Mouse (Mus musculus) erythroblast, embryonic 14.5 days (primary cell): ENCODE measurements around the gene Aars2. TPM values are rescaled to one million over a fixed set of nuclear protein-coding genes. Genes with fewer than 3 reads are reported as not detected.

ENCODE experiments used
- H3K27me3 ChIP-seq: 2 replicates; pipeline ENCODE4 v1.6.1; 2012; ENCODE audit warnings: inconsistent platforms; ENCODE audit not compliant: control insufficient read depth
- H3K36me3 ChIP-seq: 2 replicates; pipeline ENCODE4 v1.6.1; 2012; ENCODE audit warnings: mild to moderate bottlenecking, inconsistent platforms; ENCODE audit not compliant: control insufficient read depth
- H3K4me1 ChIP-seq: 2 replicates; pipeline ENCODE4 v1.6.1; 2012; ENCODE audit warnings: inconsistent platforms; ENCODE audit not compliant: control insufficient read depth
- H3K4me3 ChIP-seq: replicated peaks from 2 replicates; pipeline ENCODE3; 2012; ENCODE audit warnings: moderate library complexity, mild to moderate bottlenecking, inconsistent platforms
- H3K9me3 ChIP-seq: 2 replicates; pipeline ENCODE4 v1.6.1; 2012; ENCODE audit warnings: low read length, inconsistent platforms, mixed read lengths; ENCODE audit not compliant: control insufficient read depth
- GATA1 ChIP-seq: IDR thresholded peaks from 2 replicates; pipeline ENCODE4 v1.6.1; 2012; ENCODE audit warnings: low read length, inconsistent platforms, mixed read lengths
- TAL1 ChIP-seq: IDR thresholded peaks from 3 replicates; pipeline ENCODE4 v1.6.1; 2012; ENCODE audit warnings: low read length, inconsistent platforms, mixed read lengths
- polyA plus RNA-seq: library from polyadenylated mRNA; stranded (reverse); fragments of >175 nt; gene quantifications from 2 replicates; pipeline ENCODE4 v1.2.3, GENCODE M21; 2012

Aars2 gene
- polyA plus RNA-seq, 1 experiment: 1.7 TPM

DNA sequence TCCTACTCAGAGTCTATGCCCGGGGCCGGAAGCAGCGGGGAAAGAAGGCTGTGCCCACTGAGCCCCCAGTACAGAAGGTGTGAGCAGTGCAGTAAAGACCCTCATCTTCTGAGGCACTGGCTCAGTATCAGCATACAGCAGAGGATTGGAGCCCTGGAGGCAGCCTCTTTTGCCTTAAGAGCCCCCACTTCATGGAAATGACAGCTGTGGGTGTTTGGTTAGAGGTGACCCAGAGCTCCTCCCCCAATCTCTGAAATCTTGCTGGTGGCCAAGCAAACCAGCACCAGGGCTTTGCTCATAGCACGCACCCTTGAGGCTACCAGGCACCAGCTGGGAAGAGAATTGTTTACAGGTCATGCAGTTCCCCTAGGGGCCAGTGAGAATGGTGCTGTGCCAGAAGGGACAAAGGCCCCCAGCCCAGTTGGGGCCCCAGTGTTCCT, 60.5 kb downstream of the Aars2 start:
- TF ChIP-seq TAL1: no peak
- TF ChIP-seq GATA1: no peak
- no peak overlapping the region for H3K4me3 ChIP-seq
- H3K9me3 ChIP-seq: no peaks in the 10 kb centered on the region
- H3K4me1 ChIP-seq: peaks cover 55% of the 10 kb centered on the region
- H3K27me3 ChIP-seq: no peaks in the 10 kb centered on the region
- peaks cover 66% of the 10 kb centered on the region for H3K36me3 ChIP-seq

DNA sequence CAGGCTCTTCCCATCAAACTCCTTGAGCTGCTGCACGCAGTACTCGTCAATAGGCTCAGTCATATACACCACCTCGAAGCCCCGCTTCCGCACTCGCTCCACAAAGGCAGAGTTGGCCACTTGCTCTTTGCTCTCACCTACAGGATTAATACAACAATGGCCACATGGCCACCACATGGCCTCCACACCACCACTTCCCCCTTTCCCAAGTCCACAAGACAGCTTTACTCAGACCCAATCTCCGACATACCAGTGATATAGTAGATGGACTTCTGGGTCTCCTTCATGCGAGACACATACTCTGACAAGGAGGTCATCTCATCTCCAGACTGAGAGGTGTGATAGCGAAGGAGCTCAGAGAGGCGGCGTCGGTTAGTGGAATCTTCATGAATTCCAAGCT, 62.3 kb downstream of the Aars2 start:
- no peaks in the 10 kb centered on the region for H3K9me3 ChIP-seq
- H3K4me3 ChIP-seq: no peak overlapping the region
- peaks cover 66% of the 10 kb centered on the region for H3K36me3 ChIP-seq
- no peak for TF ChIP-seq GATA1
- no peak for TF ChIP-seq TAL1
- H3K4me1 ChIP-seq: peaks cover 63% of the 10 kb centered on the region
- H3K27me3 ChIP-seq: no peaks in the 10 kb centered on the region

DNA sequence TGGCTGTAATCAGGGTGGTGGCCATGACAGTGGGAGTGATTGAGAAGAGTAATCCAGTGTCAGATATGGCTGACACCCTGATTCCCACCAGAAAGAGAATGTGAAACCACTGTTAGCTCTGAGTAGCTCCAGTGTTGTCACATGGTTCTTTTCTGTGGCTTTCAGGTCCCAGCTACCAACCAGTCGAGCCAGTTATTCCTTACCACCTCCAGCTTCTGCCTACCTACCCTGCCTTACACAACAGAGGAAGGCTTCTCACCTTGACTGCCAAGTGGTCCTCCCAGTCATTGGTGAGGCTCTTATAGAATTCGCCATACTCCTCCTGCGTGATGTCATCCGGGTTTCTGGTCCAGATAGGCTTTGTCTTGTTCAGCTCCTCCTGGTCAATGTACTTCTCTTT, 63.4 kb downstream of the Aars2 start:
- no peak overlapping the region for H3K4me3 ChIP-seq

More for the DNA sequence above, 63.4 kb downstream of the Aars2 start:
- Histone ChIP-seq H3K4me1 (peaks cover 63% of the 10 kb centered on the region), H3K27me3 (no peaks in the 10 kb centered on the region), H3K9me3 (no peaks in the 10 kb centered on the region), H3K36me3 (peaks cover 65% of the 10 kb centered on the region)
- no peak for TF ChIP-seq TAL1
- TF ChIP-seq GATA1: no peak

Other genes with a start within 250 kb of the Aars2 start
- 0.74 and 0.98 TPM in 2 replicates for gene Cdc5l, start 73.1 kb upstream of the Aars2 start, polyA plus RNA-seq
- not detected in 2 replicates for gene Spats1, start 31.4 kb upstream of the Aars2 start, polyA plus RNA-seq
- not detected in 2 replicates for gene Tcte1, start 16.6 kb downstream of the Aars2 start, polyA plus RNA-seq
- gene Tmem151b, start 42.8 kb downstream of the Aars2 start, polyA plus RNA-seq: 0.01 TPM in 1 of 2 replicates, not detected in the other
- gene Nfkbie, start 48.9 kb downstream of the Aars2 start, polyA plus RNA-seq: 0.02 and 0.06 TPM in 2 replicates
- 1.7 TPM in 2 replicates for gene Slc35b2, start 57.0 kb downstream of the Aars2 start, polyA plus RNA-seq
- gene Hsp90ab1, start 66.4 kb downstream of the Aars2 start, polyA plus RNA-seq: 36.9 and 62.9 TPM in 2 replicates
- gene Slc29a1, start 92.8 kb downstream of the Aars2 start, polyA plus RNA-seq: 77.5 and 78.0 TPM in 2 replicates
- 0.44 TPM in 1 of 2 replicates, not detected in the other for gene Mymx, start 95.3 kb downstream of the Aars2 start, polyA plus RNA-seq
- gene Capn11, start 152.5 kb downstream of the Aars2 start, polyA plus RNA-seq: 0.01 TPM in 1 of 2 replicates, not detected in the other
- gene Mrpl14, start 179.5 kb downstream of the Aars2 start, polyA plus RNA-seq: 60.8 and 73.7 TPM in 2 replicates
- gene Tmem63b, start 180.1 kb downstream of the Aars2 start, polyA plus RNA-seq: 1.2 and 1.7 TPM in 2 replicates
- gene 1600014C23Rik, start 227.0 kb downstream of the Aars2 start, polyA plus RNA-seq: not detected in 2 replicates